Mouse (Mus musculus): ENCODE data around the gene Ripply3.

Ripply3 gene

DNA sequence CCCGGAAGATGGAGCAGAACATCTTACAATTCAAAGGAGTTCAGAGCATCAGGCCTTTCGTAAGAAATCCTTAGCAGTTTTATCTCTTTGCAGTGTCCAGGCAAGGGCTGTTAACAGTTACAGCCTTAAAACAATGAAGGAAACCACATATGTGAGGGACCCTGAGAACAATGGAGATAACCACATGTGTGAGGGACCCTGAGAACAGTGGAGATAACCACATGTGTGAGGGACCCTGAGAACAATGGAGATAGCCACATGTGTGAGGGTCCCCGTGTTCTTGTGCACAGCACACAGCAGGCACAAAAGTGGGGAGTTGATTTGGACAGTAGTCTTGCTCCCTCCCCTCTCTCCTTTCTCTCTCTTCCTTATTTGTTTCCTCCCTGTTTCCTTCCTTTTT, 29.9 kb downstream of the Ripply3 start:
- no peak for DNase-seq (ENCODE audit: low read depth, low spot score)

DNA sequence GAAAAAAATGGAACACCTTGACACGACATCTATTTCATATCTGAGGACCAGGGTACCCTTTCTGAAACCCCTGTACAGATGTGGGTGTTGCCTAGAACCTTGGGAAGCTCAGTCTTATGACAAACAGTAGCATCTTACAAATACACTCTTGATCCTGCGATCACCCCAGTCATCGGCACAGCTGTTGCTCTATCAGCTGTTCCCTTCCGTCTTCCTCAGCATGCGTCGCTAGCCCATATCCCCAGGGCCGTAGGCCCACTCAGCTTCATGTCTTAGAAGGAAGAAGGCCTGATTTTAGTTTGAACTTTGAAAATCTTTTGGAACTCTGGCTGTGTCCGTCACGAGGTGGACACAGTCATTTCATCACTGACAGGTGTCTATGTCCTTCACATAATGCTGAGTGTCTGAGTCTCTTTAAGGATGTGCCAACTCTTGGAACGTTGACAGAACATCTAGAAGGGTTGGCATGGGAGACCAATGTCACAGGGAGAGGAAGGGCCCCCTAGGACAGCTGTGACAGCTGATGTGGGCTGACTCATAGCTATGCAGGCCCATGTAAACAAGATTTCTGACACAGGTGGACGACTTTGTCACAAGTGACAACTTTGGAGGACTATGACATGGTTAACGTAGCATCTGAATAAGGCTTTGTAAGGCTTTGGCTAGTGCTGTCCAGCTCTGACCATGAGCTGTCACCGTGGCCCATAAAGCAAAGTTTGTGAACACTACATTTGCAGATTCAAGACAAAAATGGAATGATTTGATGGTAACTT, 32.5 kb downstream of the Ripply3 start:
- DNase-seq (ENCODE audit: low read depth, low spot score) = peak; percentile 42

DNA sequence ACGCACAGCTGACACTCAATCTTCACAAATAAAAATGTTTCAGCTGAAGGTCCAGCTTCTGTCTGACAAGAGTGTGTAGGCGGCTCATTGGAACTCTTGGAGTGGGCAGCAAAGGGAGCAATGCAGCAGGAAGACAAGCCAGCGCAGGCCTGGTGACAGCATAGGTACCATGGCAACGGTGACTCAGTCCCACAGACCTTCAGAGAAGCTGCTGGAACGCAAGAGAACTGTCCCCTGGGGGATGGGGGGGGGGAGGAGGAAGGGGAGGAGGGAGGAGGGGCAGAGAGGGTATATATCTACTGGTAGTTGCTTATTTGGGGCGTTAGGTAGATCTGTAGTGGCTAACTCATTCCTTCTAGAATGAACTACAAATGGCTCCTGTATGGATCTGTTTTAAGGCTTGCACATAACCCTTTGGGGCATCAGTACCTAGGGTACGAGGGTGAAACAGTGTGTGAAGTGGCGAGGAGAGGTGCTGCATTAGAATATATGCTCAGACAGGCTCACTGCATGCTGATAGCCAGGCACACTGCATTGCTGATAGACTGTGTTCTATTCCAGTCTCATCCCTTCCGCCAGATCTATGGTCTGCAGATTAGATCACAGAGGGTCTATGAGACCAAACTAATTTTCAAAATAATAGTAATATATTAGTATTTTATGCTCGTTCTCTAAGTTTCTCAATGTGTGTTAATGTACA, 34.1 kb downstream of the Ripply3 start:
- DNase-seq (ENCODE audit: low read depth, low spot score) = no peak

DNA sequence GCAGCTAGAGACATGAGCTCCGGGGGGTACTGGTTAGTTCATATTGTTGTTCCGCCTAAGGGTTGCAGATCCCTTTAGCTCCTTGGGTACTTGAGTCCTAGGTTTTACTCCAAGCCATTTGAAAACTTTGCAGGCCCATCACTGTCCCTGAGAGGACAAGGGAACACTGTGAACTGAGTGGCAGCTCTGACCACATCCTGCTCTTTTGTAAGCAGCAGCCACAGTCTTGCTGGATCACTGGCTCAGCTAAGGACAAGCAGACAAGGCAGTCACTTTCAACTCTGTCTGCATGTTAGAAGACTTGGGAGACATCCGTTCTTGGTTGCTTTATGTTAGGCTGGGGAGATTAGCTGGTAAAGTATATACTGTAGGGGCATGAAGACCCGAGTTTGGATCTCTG, 35.6 kb downstream of the Ripply3 start:
- no peak for DNase-seq (ENCODE audit: low read depth, low spot score)

DNA sequence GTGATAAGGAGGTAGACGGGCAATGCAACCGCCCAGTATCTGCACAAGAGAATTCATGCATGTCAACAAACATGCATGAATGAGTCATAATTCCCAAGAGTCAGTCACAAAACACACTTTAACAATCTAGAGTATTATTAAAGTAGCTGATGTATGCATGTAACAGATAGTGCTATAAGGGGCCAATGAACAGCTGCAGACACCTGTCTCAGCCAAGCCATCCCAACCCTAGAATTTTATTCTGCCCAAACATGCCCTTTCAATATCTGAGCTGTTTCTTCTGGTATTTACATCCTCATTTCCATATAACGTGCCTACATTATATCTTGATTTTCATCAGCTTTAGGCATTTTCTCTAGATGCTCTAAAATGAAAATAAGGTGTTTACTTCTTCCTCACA, 37.2 kb downstream of the Ripply3 start:
- no peak for DNase-seq (ENCODE audit: low read depth, low spot score)

DNA sequence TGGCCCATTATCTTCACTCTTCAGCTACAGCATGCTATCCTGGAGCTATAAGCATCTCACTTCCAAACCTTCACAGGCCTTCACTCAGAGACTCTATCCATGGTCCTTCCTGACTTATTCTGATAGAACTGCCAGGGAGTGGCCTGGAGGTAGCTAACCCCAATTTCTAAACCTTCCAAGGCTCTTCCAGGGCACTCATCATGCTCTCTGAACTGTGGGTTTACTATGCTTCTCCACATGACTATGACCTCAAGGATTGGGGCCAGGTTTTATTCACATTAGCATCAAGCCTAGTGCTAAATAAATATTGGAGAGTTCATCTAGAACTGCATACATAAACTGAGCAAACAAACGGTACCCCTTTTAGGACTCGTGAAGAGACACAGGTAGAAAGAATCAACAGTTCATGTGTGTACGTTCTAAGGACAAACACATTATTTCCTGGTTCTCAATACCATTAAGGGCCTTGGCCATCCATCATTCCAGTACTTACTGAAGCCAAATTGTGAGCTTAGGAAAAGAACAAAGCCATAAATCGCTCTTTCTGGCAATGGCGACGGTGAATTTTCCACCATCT, 41.5 kb downstream of the Ripply3 start:
- no peak for DNase-seq (ENCODE audit: low read depth, low spot score)

DNA sequence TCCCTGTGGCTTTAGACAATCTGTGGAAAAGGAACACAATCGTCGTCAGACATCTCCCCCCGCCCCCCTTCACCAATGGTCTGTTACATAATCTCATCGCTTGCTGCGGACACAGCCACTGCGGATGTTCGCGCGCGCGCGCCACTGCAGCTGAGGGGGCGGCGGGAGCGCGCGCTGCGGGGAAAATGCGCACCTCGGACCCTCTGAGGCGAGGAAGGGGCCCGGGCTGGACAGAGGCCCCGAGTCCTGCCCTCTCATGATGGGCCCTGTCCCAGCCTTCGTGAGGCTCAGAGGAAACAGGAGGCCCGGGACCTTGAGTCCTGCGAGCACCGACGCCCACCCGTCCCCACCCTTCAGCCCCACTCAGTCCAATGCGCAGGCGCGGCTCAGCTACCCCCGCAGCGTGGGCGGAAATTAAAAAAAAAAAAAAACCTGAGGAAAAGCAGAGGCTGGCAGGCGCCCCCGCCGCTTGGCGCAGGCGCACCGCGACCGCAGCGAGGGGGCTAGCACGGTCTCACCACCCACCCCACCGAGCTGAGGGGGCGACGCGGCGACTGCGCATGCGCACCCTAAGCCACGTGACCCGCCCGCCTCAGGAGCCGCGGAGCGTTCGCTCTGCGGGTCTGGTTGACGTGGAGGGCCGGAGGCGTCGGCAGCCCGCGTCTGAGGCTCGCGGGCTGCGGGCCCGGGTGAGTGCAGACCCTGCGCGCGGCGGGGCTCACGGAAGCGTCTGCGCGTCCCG, 42.1 kb downstream of the Ripply3 start, which contains the start of gene Ttc3:
Gene Ttc3, plus strand, starts transcription at position 446 of the 742 bp plus-strand sequence.
- DNase-seq (ENCODE audit: low read depth, low spot score) = peak; percentile 93

DNA sequence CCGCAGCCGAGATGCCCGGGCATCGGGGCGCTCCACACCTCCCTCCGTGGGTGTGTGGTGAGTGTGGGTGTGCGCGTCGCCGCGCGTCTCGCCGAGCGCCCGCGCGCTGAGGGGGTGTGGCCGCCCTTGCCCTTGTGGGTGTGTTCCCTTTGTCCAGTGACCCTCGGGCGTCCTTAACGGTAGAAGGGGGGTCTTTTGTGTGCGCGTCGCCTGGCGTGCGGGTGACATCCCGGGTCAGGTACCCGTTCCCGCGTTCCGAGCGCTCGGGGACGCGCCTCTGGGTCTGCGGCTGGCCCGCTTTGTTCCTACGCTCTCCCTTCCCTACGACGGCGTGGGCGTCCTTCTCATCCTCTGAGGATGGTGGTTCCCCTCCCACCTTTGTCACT, 42.7 kb downstream of the Ripply3 start:
- DNase-seq (ENCODE audit: low read depth, low spot score) = no peak

DNA sequence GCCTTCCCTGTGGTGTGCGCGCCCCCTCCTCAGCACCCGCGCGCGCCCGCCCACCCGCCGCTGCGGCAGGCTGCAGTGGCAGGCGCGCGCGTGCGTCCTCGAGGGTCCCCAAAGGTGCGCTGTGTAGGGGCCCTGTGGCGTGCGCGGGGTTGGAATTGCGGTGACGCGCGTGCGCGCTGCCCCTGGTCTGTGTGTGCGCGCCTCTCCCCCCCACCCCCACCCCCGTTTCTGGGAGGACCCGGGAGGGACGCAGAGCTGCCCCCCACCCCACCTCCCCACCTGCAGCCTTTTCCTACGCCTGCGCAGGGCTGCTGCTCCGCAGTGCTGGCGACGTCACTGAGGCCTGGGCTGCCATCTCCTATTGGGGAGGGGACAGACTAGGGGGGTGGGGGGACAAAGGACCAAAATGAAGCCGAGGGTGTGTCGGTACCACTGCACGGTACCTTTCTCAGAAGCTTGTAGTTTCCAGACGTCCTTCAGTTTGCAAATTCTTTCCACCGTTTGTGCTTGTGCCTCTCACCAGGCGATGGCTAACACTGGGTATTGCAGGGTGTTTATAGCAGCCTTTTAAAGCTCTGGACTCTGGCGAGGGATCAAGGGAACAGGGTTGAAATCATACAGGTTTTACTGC, 43.2 kb downstream of the Ripply3 start, which contains the start of gene Pigp:
Gene Pigp, minus strand, starts transcription at position 542 of the 631 bp plus-strand sequence.
- DNase-seq (ENCODE audit: low read depth, low spot score) = peak; percentile 58

DNA sequence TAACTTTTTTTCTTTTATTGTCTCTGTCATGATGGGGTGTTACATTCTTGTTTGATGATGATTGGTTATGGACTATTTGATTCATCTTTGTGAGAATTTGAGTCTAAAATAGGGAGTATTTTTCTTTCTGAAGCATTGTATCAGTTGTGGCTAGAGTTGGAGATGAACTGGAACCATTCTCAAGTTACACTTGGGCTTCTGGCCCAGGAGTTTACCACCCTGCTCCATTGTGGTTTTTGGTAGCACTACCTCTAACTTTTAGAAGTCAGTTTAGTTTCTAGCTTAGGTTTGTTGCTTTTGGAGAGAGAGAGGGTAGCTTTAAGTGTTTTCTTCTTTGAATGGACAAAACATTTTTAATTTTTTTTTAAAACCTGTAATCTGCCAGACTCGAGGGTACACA, 51.2 kb downstream of the Ripply3 start:
- no peak for DNase-seq (ENCODE audit: low read depth, low spot score)

DNA sequence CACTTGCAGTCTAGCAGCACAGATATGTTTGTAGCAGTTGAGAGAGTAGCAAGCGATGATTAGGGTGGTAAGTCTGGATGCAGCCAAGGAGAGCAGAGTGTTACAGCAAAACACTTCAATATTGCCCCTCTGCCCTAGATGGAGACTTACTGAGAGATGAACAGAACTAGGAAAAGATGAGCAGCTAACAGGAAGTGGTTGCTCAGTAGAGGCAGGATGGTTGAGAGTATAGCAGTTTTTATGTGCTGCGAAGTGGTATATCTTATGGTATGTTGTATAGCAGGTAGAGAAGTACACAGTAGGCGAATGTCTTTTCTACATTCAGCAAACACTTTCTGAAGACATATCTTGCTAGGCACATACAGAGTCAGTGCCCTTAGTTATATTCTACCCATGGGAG, 55.1 kb downstream of the Ripply3 start:
- DNase-seq (ENCODE audit: low read depth, low spot score) = no peak

All from skeletal muscle tissue, adult 2 months (tissue).